Mouse (Mus musculus): Measurements from ENCODE around the gene Zbtb41. TPM values are rescaled to one million over a fixed set of nuclear protein-coding genes. Genes with fewer than 3 reads are reported as not detected.

Zbtb41 gene
- total and polyA plus RNA-seq, 3 experiments = 7.6 to 9.3 TPM; not detected in 1

DNA sequence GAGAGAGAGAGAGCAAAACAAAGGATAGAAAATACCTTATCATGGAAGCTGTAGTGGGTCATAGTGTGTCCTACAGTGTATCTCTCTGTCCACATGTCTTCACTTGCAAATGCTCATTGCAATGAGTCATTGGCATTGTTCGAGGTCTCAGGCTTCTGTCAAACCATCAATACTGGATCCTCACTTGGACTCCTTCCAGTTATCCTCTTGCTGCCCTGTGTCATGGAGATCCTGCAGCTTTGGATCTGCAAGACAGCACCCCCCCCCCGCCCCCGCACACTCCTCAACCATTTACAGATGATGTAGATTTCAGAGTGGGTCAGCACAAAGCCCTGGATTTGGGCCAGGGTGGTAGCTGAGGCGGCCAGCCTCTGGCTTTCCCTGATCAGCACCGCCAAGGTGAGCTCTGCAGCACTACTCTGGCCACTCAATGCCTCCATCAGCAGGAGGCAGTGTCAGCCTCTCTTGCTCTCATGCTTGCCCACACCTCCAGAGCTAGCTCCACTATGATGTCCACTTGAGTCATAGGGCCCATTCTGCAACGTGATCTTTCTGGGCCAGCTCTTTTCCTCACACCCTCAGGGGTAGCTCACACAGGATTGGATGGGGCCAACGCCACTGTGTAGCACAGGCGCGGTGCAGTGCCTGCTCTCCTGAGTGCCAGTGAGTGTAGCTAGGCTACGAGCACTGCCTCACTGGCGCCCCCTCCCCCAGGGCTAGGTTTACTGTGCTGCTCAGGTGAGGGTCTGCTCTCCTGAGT is 43.0 kb upstream of the Zbtb41 start:
- H3K27me3 ChIP-seq (ENCODE audit: control insufficient read depth in 1 of 2, insufficient read depth in 2 of 2, low read length in 2 of 2) = no peaks in the 10 kb centered on the region
- TF ChIP-seq RAD21 (IDR thresholded peaks at IDR 0.05; ENCODE audit: low read depth, low read length) = no peak
- TF ChIP-seq CTCF (IDR thresholded peaks at IDR 0.05 in 2 of 3, conservative IDR thresholded peaks at IDR 0.05 in 1 of 3; ENCODE audit: control insufficient read depth in 1 of 3, insufficient read depth in 1 of 3, low read depth in 2 of 3, low read length in 3 of 3, poor library complexity in 1 of 3, severe bottlenecking in 1 of 3) = no peak
- H3K4me1 ChIP-seq (ENCODE audit: control insufficient read depth in 1 of 2, insufficient read depth in 2 of 2, low read length in 2 of 2) = no peaks in the 10 kb centered on the region
- no peaks in the 10 kb centered on the region for H3K9me3 ChIP-seq (replicated peaks; ENCODE audit: insufficient read depth, low read length)
- no peaks in the 10 kb centered on the region for H3K79me2 ChIP-seq (ENCODE audit: control insufficient read depth, insufficient read depth, low read length, poor library complexity)
- no peaks in the 10 kb centered on the region for H3K36me3 ChIP-seq (ENCODE audit: control insufficient read depth in 1 of 2, insufficient read depth in 2 of 2, low read length in 2 of 2)
- H3K9ac ChIP-seq (ENCODE audit: control insufficient read depth, low read depth, low read length, poor library complexity, severe bottlenecking) = no peak overlapping the region
- H3K27ac ChIP-seq (ENCODE audit: control insufficient read depth, low read depth, low read length) = no peak overlapping the region
- no peak for DNase-seq (ENCODE audit: low read depth, low spot score)
- no peak overlapping the region for H3K4me3 ChIP-seq (ENCODE audit: control insufficient read depth in 1 of 2, insufficient read depth in 1 of 2, low read depth in 2 of 2, low read length in 2 of 2)

DNA sequence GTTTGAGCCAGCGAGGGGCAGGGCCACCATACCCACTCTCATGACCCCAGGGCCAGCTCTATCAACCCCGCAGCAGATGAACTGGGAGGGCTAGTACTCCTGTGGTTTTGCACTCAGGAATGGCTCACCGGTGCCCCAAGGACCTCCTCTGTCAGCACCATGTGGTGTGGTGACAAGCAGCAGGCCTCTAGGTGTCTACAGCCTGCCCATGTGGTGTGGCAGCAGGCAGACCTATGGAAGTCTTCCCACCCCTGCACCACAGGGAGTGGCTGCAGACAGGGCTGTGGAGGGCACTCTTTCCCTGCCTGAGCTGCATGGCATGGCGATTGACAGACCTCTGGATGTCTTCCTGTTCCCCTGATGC is 42.5 kb upstream of the Zbtb41 start:
- no peak overlapping the region for H3K4me3 ChIP-seq (ENCODE audit: control insufficient read depth in 1 of 2, insufficient read depth in 1 of 2, low read depth in 2 of 2, low read length in 2 of 2)
- no peak overlapping the region for H3K27ac ChIP-seq (ENCODE audit: control insufficient read depth, low read depth, low read length)
- H3K4me1 ChIP-seq (ENCODE audit: control insufficient read depth in 1 of 2, insufficient read depth in 2 of 2, low read length in 2 of 2) = no peaks in the 10 kb centered on the region
- H3K36me3 ChIP-seq (ENCODE audit: control insufficient read depth in 1 of 2, insufficient read depth in 2 of 2, low read length in 2 of 2) = no peaks in the 10 kb centered on the region
- H3K9me3 ChIP-seq (replicated peaks; ENCODE audit: insufficient read depth, low read length) = no peaks in the 10 kb centered on the region
- H3K27me3 ChIP-seq (ENCODE audit: control insufficient read depth in 1 of 2, insufficient read depth in 2 of 2, low read length in 2 of 2) = no peaks in the 10 kb centered on the region
- no peak overlapping the region for H3K9ac ChIP-seq (ENCODE audit: control insufficient read depth, low read depth, low read length, poor library complexity, severe bottlenecking)
- TF ChIP-seq HCFC1 (IDR thresholded peaks at IDR 0.05; ENCODE audit: low read depth, low read length) (no peak), ETS1 (IDR thresholded peaks at IDR 0.05; ENCODE audit: low read depth, low read length) (no peak), ZC3H11A (IDR thresholded peaks at IDR 0.05; ENCODE audit: low read depth, low read length) (no peak), MXI1 (IDR thresholded peaks at IDR 0.05; ENCODE audit: low read depth, low read length) (no peak), SMC3 (IDR thresholded peaks at IDR 0.05; ENCODE audit: low read depth, low read length) (no peak), TAL1 (IDR thresholded peaks at IDR 0.05; ENCODE audit: low read length) (no peak), TCF12 (IDR thresholded peaks at IDR 0.05; ENCODE audit: low read depth, low read length) (no peak), MYB (IDR thresholded peaks at IDR 0.05; ENCODE audit: low read depth, low read length) (no peak), TBP (IDR thresholded peaks at IDR 0.05; ENCODE audit: low read depth, low read length) (no peak), BHLHE40 (IDR thresholded peaks at IDR 0.05; ENCODE audit: borderline replicate concordance, low read depth, low read length) (no peak), POLR2AphosphoS2 (IDR thresholded peaks at IDR 0.05; ENCODE audit: low read length) (no peak), POLR2A (IDR thresholded peaks at IDR 0.05; ENCODE audit: control insufficient read depth in 1 of 2, insufficient read depth in 1 of 2, low read depth in 1 of 2, low read length in 2 of 2, poor library complexity in 1 of 2) (no peak), NRF1 (IDR thresholded peaks at IDR 0.05; ENCODE audit: insufficient read depth, low read depth, low read length, poor library complexity, severe bottlenecking) (no peak), MEF2A (IDR thresholded peaks at IDR 0.05; ENCODE audit: extremely low read depth, insufficient replicate concordance, low read depth, low read length, poor library complexity, severe bottlenecking) (no peak), GABPA (IDR thresholded peaks at IDR 0.05; ENCODE audit: low read depth, low read length) (no peak), NELFE (IDR thresholded peaks at IDR 0.05; ENCODE audit: low read depth, low read length) (no peak), E2F4 (IDR thresholded peaks at IDR 0.05; ENCODE audit: borderline replicate concordance, low read depth, low read length) (no peak), POLR2AphosphoS5 (IDR thresholded peaks at IDR 0.05; ENCODE audit: borderline replicate concordance, low read depth, low read length) (no peak)
- H3K79me2 ChIP-seq (ENCODE audit: control insufficient read depth, insufficient read depth, low read length, poor library complexity) = no peaks in the 10 kb centered on the region
- no peak for DNase-seq (ENCODE audit: low read depth, low spot score)

Measured in MEL (cell line).